9 mouse cellular contexts compared by ENCODE assay signal in genomic region chr9:79723090-79723489, GRCm38 (mm10). TPM values are rescaled to one million over a fixed set of nuclear protein-coding genes. Genes with fewer than 3 reads are reported as not detected.
DNase-seq lines count a peak whose midpoint lies in the region; ATAC-seq and TF ChIP-seq lines count a peak whose summit lies in the region.
"Had no signal": no experiment of that assay in that cellular context is flagged by ENCODE, and none has a peak within 500 bp of the region (broad histone marks: within the 10 kb centered on the region; RNA-seq: fewer than 3 reads in every experiment).

No protein-coding gene starts in this region.

- ATAC-seq in heart, postnatal 0 days (ENCODE audit: insufficient read depth, low read depth) = no peak
- ATAC-seq in midbrain, embryonic 11.5 days (ENCODE audit: low FRiP score) = no peak
- ATAC-seq in midbrain, embryonic 15.5 days (replicated peaks) = no peak
- 0 out of 2 replicates have a peak, but pooled peaks have one; percentile 23 for ATAC-seq in neutrophil, adult 5-6 weeks (ENCODE audit: extremely low read depth, insufficient number of reproducible peaks, low FRiP score, poor library complexity, severe bottlenecking)
- no peak for ATAC-seq in activated CD4-positive, CD25-positive, alpha-beta regulatory T cell, adult 4 months

- H3K27ac ChIP-seq in heart, postnatal 0 days (ENCODE audit: low read depth) = no peak overlapping the region
- no peak overlapping the region for H3K27ac ChIP-seq in midbrain, embryonic 11.5 days (ENCODE audit: low read depth, low read length)
- H3K27ac ChIP-seq in midbrain, embryonic 15.5 days = no peak overlapping the region
- H3K27ac ChIP-seq: heart, embryonic 13.5 days had no signal

- peak; percentile 74 for TF ChIP-seq CTCF in heart, postnatal 0 days (IDR thresholded peaks at IDR 0.05; ENCODE audit: low read depth)
- TF ChIP-seq CTCF in brain, embryonic 14.5 days (IDR thresholded peaks at IDR 0.05; ENCODE audit: borderline replicate concordance, extremely low read depth, insufficient read depth, insufficient read length) = peak; percentile 19; the same call in 1 of the 2 replicates

- no peaks in the 10 kb centered on the region for H3K9me3 ChIP-seq in heart, postnatal 0 days (replicated peaks; ENCODE audit: control insufficient read depth, low read length)
- H3K9me3 ChIP-seq in midbrain, embryonic 11.5 days (ENCODE audit: control insufficient read depth, low read length) = no peaks in the 10 kb centered on the region
- H3K9me3 ChIP-seq in midbrain, embryonic 15.5 days = no peaks in the 10 kb centered on the region

- peaks cover 10% of the 10 kb centered on the region for H3K4me1 ChIP-seq in heart, postnatal 0 days (ENCODE audit: control insufficient read depth, insufficient read depth)
- H3K4me1 ChIP-seq in midbrain, embryonic 11.5 days (ENCODE audit: control insufficient read depth, insufficient read depth, low read length) = peaks cover 8% of the 10 kb centered on the region; the same call in 1 of the 2 replicates
- peaks cover 24% of the 10 kb centered on the region for H3K4me1 ChIP-seq in midbrain, embryonic 15.5 days

- H3K9ac ChIP-seq in heart, postnatal 0 days (replicated peaks; ENCODE audit: low read depth, low read length) = no peak overlapping the region
- no peak overlapping the region for H3K9ac ChIP-seq in midbrain, embryonic 11.5 days (ENCODE audit: low read length)
- H3K9ac ChIP-seq in midbrain, embryonic 15.5 days = no peak overlapping the region
- H3K9ac ChIP-seq: heart, embryonic 13.5 days had no signal

- H3K27me3 ChIP-seq in heart, postnatal 0 days (ENCODE audit: control insufficient read depth, insufficient read depth, low read length) = peaks cover 11% of the 10 kb centered on the region
- H3K27me3 ChIP-seq in midbrain, embryonic 11.5 days (ENCODE audit: control insufficient read depth, insufficient read depth, low read length) = peaks cover 30% of the 10 kb centered on the region
- H3K27me3 ChIP-seq in midbrain, embryonic 15.5 days (replicated peaks) = peaks cover 22% of the 10 kb centered on the region

- H3K36me3 ChIP-seq in heart, postnatal 0 days (replicated peaks; ENCODE audit: control insufficient read depth, insufficient read depth, low read length) = no peaks in the 10 kb centered on the region
- no peaks in the 10 kb centered on the region for H3K36me3 ChIP-seq in midbrain, embryonic 11.5 days (ENCODE audit: control insufficient read depth, insufficient read depth, low read length)
- H3K36me3 ChIP-seq in midbrain, embryonic 15.5 days (replicated peaks) = no peaks in the 10 kb centered on the region
- H3K36me3 ChIP-seq: heart, embryonic 13.5 days had no signal

- intact Hi-C loops in heart, postnatal 25 days (cut with DNase I) = loop anchor here (5.0 kb wide), 1 partner anchor 936 kb away; no protein-coding TSS in a partner anchor

- whole genome bisulfite sequencing in heart, postnatal 0 days = 27% methylated on average over 5 of the region's 5 CpGs
- WGBS in midbrain, embryonic 11.5 days = 37% methylated on average over 5 of the region's 5 CpGs
- WGBS in midbrain, embryonic 15.5 days = 35% methylated on average over 5 of the region's 5 CpGs

- TF ChIP-seq POLR2A in brain, embryonic 14.5 days (IDR thresholded peaks at IDR 0.05; ENCODE audit: borderline replicate concordance, extremely low read depth, insufficient read depth, insufficient read length, poor library complexity, severe bottlenecking) = no peak

- no peak for TF ChIP-seq EP300 in heart, postnatal 0 days (IDR thresholded peaks at IDR 0.05; ENCODE audit: low read depth)

- H3K4me2 ChIP-seq in heart, postnatal 0 days (ENCODE audit: low read depth, low read length) = no peak overlapping the region
- H3K4me2 ChIP-seq in midbrain, embryonic 11.5 days = no peak overlapping the region
- H3K4me2 ChIP-seq in midbrain, embryonic 15.5 days = no peak overlapping the region
- H3K4me2 ChIP-seq: heart, embryonic 13.5 days had no signal

- no peak overlapping the region for H3K4me3 ChIP-seq in heart, postnatal 0 days (ENCODE audit: low read depth, low read length)
- no peak overlapping the region for H3K4me3 ChIP-seq in midbrain, embryonic 11.5 days (ENCODE audit: low read depth, low read length)
- H3K4me3 ChIP-seq in midbrain, embryonic 15.5 days = no peak overlapping the region
- H3K4me3 ChIP-seq: heart, embryonic 13.5 days had no signal

- peak; percentile 65 for DNase-seq in heart, postnatal 0 days (ENCODE audit: low spot score)
- DNase-seq in heart, postnatal 25 days (ENCODE audit: low spot score) = no peak
- peak; percentile 88 for DNase-seq in midbrain, embryonic 11.5 days (ENCODE audit: low spot score, missing footprints)
- DNase-seq in brain, embryonic 14.5 days (ENCODE audit: low read depth) = peak; percentile 81
- no peak for DNase-seq in spleen, postnatal 4 days (ENCODE audit: low spot score in 2 of 2)

RNA-seq across cellular contexts. Expression of gene Col12a1, which starts 4.5 kb away (rescaled TPM):
- total RNA-seq in heart, postnatal 0 days (2014; rRNA removed; ENCODE audit: low replicate concordance) = 27.7 and 36.7 TPM in 2 replicates
- 5.5 and 6.5 TPM in 2 replicates for polyA plus RNA-seq in heart, postnatal 0 days (2015; fragmentation: Nextera tagmentation; extraction: Ambion mirVana)
- 1 to 10 TPM; 1.1 to 1.3 TPM for total RNA-seq in heart, postnatal 25 days (2021)
- polyA plus RNA-seq in midbrain, embryonic 11.5 days (2014; fragmentation: Nextera tagmentation; extraction: Ambion mirVana) = 14.7 and 17.8 TPM in 2 replicates
- 4.8 and 5.6 TPM in 2 replicates for polyA plus RNA-seq in midbrain, embryonic 15.5 days (2015; fragmentation: Nextera tagmentation; extraction: Ambion mirVana)
- 13.5 and 25.7 TPM in 2 replicates for polyA plus RNA-seq in brain, embryonic 14.5 days (2012; rRNA removed)
- not detected in 2 replicates for total RNA-seq in neutrophil, adult 5-6 weeks (2017)
- under 1 TPM; 0.04 to 0.10 TPM for polyA plus RNA-seq in activated CD4-positive, CD25-positive, alpha-beta regulatory T cell, adult 4 months (2017; shearing (Covaris generic))

RNA-seq across cellular contexts. Expression of gene Cox7a2, which starts 36.6 kb away (rescaled TPM):
- total RNA-seq in heart, postnatal 0 days (2014; rRNA removed; ENCODE audit: low replicate concordance) = 1,365 and 1,889 TPM in 2 replicates
- polyA plus RNA-seq in heart, postnatal 0 days (2015; fragmentation: Nextera tagmentation; extraction: Ambion mirVana) = 2,951 and 3,142 TPM in 2 replicates
- total RNA-seq in heart, postnatal 25 days (2021) = 1,000 to 10,000 TPM; 1,033 to 1,133 TPM
- 601 and 658 TPM in 2 replicates for polyA plus RNA-seq in midbrain, embryonic 11.5 days (2014; fragmentation: Nextera tagmentation; extraction: Ambion mirVana)
- 735 and 766 TPM in 2 replicates for polyA plus RNA-seq in midbrain, embryonic 15.5 days (2015; fragmentation: Nextera tagmentation; extraction: Ambion mirVana)
- polyA plus RNA-seq in brain, embryonic 14.5 days (2012; rRNA removed) = 446 and 566 TPM in 2 replicates
- 38.3 and 41.0 TPM in 2 replicates for total RNA-seq in neutrophil, adult 5-6 weeks (2017)
- polyA plus RNA-seq in activated CD4-positive, CD25-positive, alpha-beta regulatory T cell, adult 4 months (2017; shearing (Covaris generic)) = 100 to 1,000 TPM; 302 to 317 TPM

Comparison
In these comparisons a context has a peak if more than half of its experiments do, and no peak if none do; other contexts are left out.
1. DNase-seq: peak in heart, postnatal 0 days (single experiment), midbrain, embryonic 11.5 days (single experiment) and brain, embryonic 14.5 days (single experiment); none in heart, postnatal 25 days (single experiment) and spleen, postnatal 4 days (0 of 2).